Mouse (Mus musculus): ENCODE results near the gene Mlx.

Mlx gene

DNA sequence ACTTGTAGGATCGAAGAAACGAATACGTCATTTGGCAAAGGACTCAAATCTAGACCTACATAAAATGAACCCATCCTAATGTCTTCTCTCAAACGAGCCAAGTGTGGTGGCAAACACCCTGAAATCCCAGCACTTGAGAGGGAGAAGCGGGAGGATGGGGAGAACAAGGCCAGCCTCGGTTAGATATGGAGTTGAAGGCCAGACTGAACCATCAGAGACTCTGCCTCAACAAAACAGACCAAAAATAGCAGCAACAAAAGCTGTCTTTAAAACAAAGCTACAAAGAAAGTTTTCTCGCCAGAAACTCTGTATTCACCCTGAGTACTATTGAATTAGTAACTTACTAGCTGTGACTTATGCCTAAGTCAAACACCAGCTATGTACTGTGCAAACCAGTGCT, 49.9 kb downstream of the Mlx start:
- DNase-seq (ENCODE audit: low read depth, low spot score): no peak

DNA sequence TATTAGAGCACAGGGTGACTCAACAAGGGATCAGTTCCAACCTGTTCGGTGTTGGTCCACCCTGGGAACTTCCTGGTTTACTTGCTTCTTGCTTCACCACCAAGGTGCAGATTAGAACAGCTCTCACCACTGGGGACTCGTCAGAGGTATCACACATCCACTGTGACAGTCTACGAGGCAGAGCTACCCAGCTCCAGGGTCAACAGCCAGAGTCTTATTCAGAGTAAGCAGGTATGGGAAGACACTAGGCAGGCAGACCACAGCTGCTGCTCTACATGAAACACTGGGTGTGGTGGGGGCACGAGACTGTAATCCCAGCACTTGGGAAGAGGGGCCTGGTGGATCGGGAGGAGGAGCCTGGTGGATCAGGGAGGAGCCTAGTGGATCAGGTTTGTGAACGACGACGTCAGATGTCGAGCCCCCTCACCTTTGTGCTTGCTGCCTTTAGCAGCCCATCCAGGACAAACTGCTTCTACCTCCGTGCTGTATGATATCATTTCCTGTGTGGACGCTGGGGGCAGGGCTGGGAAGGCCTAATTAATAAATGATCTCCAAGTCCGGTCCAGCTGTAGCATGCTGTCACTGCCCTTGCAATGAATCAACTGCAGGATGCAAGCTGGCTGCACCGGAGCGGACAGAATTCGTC, 51.6 kb downstream of the Mlx start:
- DNase-seq (ENCODE audit: low read depth, low spot score): no peak

DNA sequence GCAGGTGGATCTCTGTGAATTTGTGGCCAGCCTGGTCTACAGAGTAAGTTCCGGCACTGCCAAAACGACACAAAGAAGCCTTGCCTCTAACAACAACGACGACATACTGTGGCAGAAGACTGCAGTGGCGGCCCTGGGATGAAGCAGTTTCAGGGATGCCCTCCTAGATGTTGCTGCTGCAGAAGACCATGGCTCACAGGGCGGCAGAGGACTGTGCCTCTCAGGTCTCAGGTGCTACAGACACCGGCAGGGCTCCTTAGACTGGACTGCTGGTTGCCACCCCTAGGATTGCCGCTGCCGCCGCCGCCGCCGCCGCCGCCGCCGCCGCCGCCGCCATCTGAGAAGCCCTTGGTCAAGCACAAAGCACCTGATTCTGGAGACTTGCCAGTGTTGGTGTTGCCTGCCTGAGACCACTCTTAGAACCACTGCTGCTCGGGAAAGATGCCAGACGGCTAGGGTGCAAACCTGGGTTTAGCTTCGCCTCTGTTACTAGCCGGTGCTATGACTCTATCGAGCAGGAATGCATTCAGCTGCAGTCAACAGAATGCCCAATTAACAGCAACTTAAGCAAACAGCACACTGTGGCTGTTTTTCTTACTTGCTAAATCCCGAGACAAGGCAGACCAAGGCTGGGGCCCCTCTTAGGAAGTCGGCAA, 53.2 kb downstream of the Mlx start:
- DNase-seq (ENCODE audit: low read depth, low spot score): no peak

DNA sequence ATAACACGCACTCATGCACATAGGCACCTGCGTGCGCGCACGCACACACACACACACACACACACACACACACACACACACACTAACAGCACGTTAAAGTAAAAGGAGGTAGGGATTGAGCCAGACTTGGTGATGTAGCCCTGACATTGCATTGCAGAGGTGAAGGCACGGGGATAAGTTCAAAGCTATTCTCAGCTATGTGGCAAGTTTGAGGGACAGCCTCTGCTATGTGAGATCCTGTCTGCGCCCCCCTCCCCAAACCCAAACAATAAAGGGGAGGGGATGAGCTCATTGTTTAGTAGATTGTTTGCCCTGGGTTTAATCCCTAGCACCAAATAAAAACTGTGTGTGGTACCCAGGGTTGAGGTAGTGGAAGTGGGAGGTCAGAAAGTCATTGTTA, 54.0 kb downstream of the Mlx start:
- DNase-seq (ENCODE audit: low read depth, low spot score): no peak
